Mouse (Mus musculus): ENCODE results near the gene Stpg3. TPM values are rescaled to one million over a fixed set of nuclear protein-coding genes. Genes with fewer than 3 reads are reported as not detected.
"Not testable (repeated sequence)": the region's sequence is repeated elsewhere in the genome, so short reads cannot be mapped to it uniquely, and the experiment has no call there.

The Stpg3 gene
- total RNA-seq (2021) = under 1 TPM in 1 of 2 experiments, not detected in 1; 0.32 TPM

DNA sequence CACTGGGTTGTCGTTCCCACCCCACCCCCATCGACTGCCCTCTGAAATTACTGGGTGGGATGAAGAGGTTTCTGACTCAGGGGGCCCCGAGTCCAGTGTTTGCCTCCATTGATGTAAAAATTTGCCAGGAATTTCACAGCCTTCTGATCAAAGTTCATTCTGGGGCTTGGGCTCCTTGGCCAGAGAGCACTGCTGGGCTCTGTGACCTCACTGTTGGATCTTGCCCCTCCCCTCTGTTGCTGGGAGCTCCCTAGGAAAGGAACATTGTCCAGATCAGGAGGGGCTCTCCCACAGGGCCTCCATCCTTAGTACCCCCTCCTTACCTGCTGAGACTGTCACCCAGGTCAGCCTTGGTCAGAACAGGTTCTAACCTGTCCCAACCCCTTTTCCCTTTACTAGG is at the start of gene Stpg3:
TSS of gene Stpg3 (minus strand) at position 194 of the 400 bp plus-strand sequence.
- DNase-seq (ENCODE audit: extremely low spot score in 1 of 2, low spot score in 1 of 2) = no peak

DNA sequence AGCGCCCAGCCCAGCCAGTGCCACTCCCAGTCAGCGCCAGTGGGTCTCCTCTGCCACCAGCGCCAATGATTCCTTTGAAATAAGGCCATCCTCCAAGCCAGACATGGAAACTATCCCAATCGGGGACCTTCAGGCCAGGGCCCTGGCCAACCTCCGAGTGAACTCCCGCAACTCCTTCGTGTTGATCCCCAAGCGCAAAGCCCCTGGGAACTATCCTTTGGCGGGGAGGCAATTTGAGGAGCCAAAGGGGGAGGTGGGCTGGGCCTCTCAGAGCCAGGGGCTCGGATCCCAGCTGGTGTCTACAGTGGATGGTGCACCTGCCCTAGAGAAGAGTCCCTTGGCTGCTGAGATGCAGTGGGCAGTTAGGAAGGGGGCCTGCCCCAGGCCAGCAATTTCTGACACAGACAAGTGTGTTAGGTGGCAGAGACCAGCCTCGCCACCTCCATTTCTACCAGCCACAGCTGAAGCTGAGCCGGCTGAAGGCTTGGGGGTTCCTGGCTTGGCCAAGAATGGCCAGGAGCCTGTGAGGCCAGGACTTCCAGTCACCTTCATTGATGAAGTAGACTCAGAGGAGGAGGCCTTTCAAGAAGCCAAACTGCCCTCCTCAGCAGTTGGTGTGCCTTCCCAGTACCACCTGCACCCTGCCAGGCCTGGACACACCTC is 49.3 kb upstream of the Stpg3 start:
- DNase-seq (ENCODE audit: extremely low spot score in 1 of 2, low spot score in 1 of 2) = no peak

DNA sequence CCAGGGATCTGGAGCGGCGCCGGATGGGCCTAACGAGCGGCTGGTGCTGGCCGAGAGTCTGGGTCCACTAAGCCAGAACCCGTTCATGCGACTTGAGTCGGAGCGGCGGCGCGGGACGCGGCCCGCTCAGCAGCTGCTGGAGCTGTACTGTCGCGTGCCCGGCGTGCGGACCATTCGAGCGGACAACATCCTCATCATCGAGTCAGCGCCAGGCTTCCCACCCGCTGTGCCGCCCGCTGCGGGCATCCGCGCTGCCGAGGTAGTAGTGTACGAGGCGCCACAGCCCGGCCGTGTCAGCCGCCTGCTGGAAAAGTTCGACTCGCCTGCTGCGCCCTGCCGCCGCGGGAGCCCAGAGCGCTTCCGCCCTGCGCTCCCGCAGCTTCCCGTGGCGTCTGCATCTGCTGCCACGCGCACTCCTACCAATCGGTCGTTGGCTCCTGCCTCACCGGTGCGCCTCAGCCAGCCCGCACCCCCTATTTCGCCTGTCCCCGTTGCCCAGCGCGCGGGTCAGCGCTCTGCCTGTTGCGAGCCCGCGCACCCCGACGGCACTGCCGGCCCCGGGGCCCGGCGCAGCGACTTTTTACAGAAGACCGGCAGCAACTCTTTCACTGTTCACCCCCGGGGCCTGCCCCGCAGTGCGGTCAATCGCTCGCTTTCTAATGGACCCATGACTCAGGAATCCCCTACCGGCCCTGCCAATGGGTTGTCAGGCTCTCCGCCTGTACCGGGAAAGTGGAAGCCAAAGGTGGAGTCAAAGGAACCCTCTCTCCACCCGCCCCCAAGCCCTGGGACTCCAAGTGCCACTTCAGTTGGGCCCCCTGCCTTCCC is 48.6 kb upstream of the Stpg3 start:
- DNase-seq (ENCODE audit: extremely low spot score in 1 of 2, low spot score in 1 of 2) = no peak

DNA sequence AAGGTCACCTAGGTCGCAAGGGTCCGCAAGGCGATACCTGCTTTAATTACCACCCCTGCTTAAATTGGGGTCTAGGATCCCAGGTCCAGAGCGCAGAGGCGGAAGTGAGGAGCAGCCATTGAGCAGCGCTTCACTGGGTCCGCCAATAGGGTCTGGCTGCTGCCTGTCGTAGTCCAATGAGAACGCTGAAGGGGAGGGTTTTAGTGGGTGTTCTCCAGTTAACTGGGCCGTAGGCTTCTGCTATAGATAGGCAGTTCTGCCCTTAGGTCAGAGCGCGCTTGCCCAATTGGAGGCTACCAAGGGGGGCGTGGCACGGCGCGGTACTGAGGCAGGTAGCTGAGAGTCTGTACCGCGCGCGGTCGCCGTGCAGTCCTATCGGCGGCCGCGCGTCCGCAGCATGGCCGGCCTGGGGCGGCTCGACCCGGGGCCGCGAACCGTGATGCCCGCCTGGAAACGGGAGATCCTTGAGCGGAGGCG is 47.9 kb upstream of the Stpg3 start, which contains the start of gene Tprn:
TSS of gene Tprn (plus strand) at position 328 of the 477 bp plus-strand sequence.
- DNase-seq (ENCODE audit: extremely low spot score in 1 of 2, low spot score in 1 of 2) = peak; percentile 68 to 78

DNA sequence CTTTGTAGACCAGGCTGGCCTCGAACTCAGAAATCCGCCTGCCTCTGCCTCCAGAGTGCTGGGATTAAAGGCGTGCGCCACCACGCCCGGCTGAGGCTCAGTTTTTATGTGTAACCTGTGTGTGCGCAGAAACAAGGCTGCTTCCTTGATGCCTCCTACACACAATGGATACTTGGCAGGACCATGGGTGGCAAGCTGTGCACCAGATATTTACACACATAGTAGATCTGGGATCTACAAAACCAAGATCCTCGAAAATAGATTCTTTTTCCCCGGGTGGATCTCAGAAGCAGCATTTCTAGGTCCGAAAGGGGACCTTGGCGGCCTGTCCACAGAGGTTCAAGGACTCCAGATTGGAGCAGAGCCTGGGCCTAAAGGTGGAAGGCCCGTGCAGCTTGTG is 47.4 kb upstream of the Stpg3 start:
- DNase-seq (ENCODE audit: extremely low spot score in 1 of 2, low spot score in 1 of 2) = no peak

DNA sequence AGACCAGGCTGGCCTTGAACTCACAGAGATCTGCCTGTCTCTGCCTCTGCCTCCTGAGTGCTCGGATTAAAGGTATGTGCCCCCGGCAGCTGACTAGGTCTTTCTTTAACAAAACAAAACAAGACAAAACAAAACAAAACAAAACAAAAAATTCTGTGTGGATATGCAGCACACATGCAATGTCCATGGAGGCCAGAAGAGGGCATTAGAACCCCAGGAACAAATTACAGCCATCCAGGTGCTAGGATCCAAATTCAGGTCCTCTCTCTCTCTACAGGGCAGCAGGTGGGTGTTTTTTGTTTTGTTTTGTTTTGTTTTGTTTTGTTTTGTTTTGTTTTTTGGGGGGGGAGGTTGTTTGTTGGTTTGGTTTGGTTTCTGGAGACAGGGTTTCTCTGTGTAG is 44.5 kb upstream of the Stpg3 start:
- no peak for DNase-seq (ENCODE audit: extremely low spot score in 1 of 2, low spot score in 1 of 2)

DNA sequence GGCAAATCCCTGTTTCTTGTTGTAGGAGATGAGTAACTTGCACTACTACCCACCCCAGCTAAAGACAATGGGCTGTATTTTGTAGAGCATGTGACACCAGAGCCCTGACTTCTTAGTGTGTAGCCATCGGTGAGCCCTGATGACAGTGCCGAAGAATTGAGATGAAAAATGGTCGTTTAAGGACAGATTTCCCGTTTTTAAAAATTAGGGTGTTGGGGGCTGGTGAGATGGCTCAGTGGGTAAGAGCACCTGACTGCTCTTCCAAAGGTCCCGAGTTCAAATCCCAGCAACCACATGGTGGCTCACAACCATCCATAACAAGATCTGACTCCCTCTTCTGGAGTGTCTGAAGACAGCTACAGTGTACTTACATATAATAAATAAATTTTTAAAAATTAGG is 42.8 kb upstream of the Stpg3 start:
- DNase-seq (ENCODE audit: extremely low spot score in 1 of 2, low spot score in 1 of 2) = not testable (repeated sequence)

DNA sequence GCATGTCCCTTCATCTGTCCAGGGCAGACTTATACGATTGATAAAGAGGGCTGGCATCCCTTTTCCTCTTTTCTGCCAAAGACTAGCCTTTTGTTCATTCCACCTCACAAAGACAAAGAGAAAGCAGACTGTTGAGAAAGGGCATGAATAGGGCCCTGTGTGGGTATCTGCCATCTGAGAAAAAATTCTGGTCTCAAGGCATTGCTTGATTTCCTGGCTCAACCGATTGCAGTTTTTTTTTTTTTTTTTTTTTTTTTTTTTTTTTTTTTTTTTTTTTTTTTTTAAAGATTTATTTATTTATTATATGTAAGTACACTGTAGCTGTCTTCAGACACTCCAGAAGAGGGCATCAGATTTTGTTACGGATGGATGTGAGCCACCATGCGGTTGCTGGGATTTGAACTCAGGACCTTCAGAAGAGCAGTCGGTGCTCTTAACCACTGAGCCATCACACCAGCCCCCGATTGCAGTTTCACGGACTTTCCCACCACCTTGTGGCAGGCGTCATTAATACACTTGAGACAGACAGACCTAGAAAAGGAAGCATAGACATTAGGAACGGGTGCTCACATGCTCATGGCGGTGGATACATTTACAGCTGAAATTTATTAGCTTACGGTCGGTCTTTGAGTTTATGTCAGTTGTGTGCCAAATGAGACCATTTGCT is 42.1 kb upstream of the Stpg3 start:
- DNase-seq (ENCODE audit: extremely low spot score in 1 of 2, low spot score in 1 of 2) = peak in 1 of 2 experiments; percentile 48

DNA sequence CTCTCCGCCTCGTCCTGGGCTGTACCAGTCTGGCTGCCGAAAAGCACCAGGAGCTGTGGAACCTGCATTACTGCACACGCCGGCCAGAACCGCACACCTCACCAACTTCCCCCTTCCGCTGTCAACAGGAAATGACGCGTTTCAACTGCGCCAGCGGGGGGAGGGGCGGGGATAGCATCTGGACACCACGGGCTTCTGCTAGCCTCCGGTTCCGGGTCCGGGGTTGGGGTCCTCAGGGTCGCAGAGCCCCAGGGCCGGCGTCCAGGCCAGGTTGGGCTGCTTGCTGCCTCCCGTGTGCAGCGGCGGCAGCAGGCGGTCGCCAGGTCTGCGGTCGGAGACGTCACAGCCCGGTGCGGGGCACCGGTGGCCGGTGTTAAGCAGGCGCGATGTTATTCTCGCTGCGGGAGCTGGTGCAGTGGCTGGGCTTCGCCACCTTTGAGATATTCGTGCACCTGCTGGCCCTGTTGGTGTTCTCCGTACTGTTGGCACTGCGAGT is 40.9 kb upstream of the Stpg3 start, which contains the start of gene Tmem203:
TSS of gene Tmem203 (plus strand) at position 156 of the 496 bp plus-strand sequence.
- DNase-seq (ENCODE audit: extremely low spot score in 1 of 2, low spot score in 1 of 2) = peak; percentile 84 to 90

DNA sequence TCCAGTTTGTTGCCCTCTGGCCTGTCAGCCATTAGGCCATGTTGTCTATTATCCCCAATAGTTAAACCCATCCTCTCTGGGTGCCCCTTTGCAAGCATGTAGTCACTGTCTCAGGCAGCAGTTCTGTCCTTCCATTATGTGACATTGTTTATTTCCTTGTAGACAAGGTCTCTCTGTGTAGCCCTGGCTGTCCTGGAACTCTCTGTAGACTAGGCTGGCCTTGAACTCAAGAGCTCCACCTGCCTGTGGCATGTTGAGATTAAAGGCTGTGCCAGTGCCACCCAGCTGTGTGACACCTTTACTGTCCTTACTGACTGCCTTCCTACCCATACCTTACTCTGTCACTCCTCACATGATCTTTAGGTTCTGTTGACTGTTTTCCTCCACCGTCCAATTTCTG is 37.9 kb upstream of the Stpg3 start:
- no peak for DNase-seq (ENCODE audit: extremely low spot score in 1 of 2, low spot score in 1 of 2)

DNA sequence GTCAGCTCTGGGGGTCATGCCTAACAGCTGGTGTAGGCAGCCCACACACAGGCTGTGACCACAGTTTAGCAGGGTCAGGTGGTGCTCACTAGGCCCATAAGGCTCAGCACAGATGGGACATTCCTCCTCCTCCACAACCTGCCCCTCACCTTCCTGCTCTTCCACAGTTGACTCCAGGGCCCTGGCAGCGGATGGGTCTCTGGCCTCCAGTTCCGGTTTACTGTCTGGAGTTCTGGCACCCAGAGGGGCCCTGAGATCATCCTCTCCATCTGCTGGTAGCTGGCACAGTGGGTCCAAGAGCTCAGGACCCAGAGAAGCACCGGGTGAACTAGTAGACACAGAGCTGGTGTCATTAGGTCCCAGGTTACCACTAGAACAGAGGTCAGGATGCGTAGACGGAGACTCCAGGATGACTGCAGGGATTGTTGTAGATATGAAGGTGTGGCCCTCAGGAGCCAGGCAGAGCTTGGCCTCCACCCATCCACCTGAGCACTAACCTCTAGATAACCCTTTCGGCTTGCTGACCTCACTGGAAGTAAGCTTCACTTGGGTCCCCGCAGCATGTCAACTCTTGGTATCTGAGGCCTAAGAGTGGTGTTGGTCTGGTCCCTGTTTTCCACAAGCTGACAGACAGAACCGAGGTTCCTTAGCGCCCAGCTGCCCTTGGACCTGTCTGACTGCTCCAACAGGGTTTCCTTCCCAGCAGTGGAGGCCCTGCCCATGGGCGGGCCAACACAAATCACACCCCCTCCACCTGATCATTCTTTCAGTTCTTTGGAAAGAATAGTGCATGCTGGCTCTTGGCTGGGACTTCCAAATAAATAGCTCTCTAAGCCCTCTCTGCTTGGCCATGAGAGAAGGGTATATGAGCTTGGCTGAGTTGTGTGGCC is 32.0 kb upstream of the Stpg3 start, which contains the start of gene AL732309.1:
TSS of gene AL732309.1 (minus strand) at position 681 of the 890 bp plus-strand sequence.
- DNase-seq (ENCODE audit: extremely low spot score in 1 of 2, low spot score in 1 of 2) = no peak

DNA sequence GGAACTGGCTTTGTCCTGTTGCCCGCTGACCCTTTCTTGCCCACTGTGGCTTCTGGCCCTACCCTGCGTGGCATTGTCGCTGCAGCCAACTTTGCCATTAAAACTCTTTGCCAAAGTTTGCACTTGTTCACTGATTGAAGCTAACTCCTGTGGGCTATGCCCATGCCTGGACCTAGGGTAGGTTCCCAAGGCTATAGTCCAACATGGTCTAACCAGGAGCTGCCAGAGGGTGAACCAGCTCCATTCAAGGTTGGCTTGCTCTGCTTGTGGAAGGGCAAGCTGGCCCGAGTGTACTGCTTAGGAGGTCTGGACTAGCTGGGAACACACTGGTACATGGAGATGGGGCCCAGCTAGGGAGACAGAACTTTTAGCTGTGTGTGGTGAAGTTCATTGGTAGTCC is 29.7 kb upstream of the Stpg3 start:
- no peak for DNase-seq (ENCODE audit: extremely low spot score in 1 of 2, low spot score in 1 of 2)

DNA sequence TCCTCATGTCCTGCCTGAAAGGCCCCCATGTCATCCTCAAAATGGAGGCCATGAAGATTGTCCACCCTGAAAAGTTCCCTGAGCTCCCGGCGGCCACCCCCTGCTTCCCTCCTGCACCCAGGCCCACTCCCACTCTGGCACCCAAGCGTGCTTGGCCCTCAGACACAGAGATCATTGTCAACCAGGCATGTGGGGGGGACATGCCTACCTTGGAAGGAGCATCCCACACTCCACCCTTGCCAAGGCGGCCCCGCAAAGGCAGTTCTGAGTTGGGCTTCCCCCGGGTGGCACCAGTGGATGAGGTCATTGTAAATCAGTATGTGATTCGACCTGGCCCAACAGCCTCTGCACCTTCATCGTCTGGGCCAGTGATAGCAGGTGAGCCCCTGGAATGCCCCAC is 28.9 kb upstream of the Stpg3 start:
- no peak for DNase-seq (ENCODE audit: extremely low spot score in 1 of 2, low spot score in 1 of 2)

DNA sequence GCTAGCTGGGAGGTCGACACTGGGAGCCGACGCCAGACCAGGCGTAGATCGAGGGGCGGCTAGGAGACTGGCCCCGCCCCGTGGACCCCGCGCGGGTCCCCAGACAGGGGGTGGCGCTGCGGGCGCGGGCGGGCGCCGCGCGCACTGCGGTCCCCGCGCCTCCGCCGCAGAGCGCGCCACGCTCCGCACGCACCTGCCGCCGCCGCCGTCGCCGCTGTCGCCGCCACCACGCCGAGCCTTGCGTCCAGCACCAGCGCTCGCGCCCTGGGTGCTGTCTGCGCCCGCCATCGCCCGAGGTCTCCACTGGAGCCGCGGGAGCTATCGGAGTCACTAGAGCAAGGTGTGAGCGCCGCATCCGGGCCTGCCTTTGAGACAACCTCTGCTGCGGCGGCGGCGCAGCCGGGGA is 27.7 kb upstream of the Stpg3 start, which contains the start of the genes Rnf208 and Cysrt1:
TSS of gene Rnf208 (plus strand) at position 155 of the 406 bp plus-strand sequence.
TSS of gene Cysrt1 (minus strand) at position 352 of the 406 bp plus-strand sequence.
- peak in 1 of 2 experiments; percentile 44 for DNase-seq (ENCODE audit: extremely low spot score in 1 of 2, low spot score in 1 of 2)

DNA sequence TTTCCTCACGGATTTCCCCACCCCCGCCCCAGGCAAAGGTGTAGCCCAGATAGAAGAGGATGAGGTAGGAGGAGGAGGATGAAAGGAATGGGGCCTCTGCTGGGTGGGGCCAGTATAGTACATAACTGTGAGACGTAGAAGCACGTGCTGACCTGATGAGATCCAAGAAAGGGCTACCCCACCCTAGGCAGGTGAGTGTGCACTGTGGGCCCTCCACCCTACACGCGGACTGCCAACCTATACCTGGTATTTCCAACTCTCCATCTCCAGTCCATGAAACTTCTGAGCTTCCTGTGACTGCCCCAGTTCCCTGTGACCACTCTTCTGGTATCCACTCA is 27.0 kb upstream of the Stpg3 start:
- no peak for DNase-seq (ENCODE audit: extremely low spot score in 1 of 2, low spot score in 1 of 2)

DNA sequence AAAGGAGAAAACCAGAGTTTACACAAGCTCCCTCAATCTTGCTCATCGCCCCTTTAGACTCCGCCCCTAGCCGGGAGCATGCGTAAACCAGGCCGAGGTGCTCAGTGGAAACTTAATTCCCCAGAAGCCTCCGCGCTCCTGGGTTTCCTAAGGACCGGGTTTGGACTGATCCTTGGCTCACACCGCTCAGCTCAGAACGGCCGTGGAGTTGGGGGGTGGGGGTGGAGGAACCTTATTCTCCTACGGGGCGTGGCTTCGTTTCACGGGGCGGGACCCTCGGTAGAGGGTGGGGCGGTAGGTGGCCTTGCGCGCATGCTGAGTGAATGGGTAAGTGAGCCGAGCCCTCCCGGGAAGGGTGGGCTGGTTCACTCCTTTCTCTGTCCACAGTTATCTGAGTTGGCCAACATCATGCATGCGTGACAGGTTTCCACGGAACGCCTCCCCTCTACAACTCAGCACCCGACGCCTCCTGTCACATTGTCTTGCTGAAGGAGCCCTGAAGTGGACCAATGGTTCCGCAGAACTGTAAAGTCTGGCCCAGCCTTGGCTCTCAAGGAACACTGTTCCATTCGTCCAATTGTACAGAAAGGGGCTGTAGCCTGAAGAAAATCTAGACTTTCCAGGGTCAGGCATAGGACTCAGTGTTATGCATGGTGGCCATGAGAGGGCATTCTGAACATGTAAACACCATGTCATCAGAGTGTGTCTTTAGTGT is 26.4 kb upstream of the Stpg3 start:
- DNase-seq (ENCODE audit: extremely low spot score in 1 of 2, low spot score in 1 of 2) = peak; percentile 36 to 46

DNA sequence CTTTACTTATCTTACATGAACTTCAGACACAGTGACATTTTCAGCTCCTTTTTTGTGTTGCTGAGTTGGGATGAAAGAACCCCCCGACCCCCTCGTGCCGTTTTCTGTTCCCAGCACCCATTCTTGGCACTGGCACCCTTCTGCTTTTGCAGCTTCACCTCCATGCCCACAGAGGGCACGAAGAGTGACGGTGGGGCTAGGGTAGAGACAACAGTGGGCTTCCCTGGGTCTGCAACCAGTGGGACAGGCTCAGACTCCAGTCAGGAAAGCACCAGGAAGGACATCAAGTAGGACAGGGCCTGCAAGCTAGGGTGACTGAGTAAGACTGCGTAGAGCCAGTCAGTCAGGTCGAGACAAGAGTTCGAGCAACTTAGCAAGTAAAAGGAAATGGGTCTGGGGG is 25.9 kb upstream of the Stpg3 start:
- no peak for DNase-seq (ENCODE audit: extremely low spot score in 1 of 2, low spot score in 1 of 2)

DNA sequence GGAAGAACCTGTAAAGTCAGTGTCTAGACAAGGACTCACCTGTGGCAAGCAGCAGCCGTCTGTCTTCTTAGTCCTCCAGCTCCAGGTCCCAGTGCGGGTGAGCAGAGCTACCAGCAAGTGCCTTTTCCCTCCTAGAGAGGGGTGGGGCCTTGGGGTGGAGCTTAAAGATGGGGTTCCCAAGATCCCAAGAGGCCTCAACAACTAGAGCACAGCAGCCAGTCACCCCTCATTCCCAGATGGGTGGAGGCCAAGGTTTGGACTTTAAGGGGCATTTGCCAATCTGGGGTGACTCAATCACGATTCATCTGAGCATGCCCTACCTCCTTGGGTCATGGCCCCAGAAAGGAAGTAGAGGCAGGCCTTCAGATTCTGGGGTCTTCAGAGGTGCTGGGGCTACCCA is 25.3 kb upstream of the Stpg3 start:
- DNase-seq (ENCODE audit: extremely low spot score in 1 of 2, low spot score in 1 of 2) = no peak

DNA sequence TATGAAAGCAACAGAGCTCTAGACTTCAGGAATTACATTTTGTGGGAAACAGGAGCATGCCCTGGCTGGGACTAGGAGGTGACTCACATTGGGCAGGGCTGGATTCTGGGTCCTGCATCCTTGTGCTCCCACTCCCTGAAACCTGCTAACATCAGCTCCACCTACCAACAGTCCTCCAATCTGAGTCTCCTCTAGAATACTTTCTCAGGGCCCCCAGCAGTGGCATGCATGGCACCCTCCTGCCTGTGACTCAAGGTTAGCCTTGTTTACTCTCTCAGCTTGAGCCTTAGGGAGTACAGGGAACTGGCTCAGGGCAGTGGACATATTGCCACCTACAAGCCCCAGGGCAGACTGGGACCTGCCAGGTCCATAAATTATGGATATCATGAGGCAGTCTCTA is 23.7 kb upstream of the Stpg3 start:
- DNase-seq (ENCODE audit: extremely low spot score in 1 of 2, low spot score in 1 of 2) = no peak
